Mouse (Mus musculus): ENCODE data around the gene Olfr1269.

Gene Olfr1269

GRCm38 (mm10) chr2:90121312-90121711 lies at the start of gene Olfr1269:
TSS of gene Olfr1269 (minus strand) at chr2:90121412.
- DNase-seq (ENCODE audit: low spot score in 2 of 2) = no peak

GRCm38 (mm10) chr2:90153916-90154315 lies 32.7 kb upstream of the Olfr1269 start:
- DNase-seq (ENCODE audit: low spot score in 2 of 2) = no peak

- DNase-seq (ENCODE audit: low spot score in 2 of 2) = no peak
Observed at GRCm38 (mm10) chr2:90152991-90153390, 31.8 kb upstream of the Olfr1269 start, which contains the start of gene Olfr1270. TSS of gene Olfr1270 (minus strand) at chr2:90153091.

GRCm38 (mm10) chr2:90142196-90142595 lies 21.0 kb upstream of the Olfr1269 start, which contains the start of gene Olfr32:
TSS of gene Olfr32 (minus strand) at chr2:90142296.
- DNase-seq (ENCODE audit: low spot score in 2 of 2) = no peak

DNA sequence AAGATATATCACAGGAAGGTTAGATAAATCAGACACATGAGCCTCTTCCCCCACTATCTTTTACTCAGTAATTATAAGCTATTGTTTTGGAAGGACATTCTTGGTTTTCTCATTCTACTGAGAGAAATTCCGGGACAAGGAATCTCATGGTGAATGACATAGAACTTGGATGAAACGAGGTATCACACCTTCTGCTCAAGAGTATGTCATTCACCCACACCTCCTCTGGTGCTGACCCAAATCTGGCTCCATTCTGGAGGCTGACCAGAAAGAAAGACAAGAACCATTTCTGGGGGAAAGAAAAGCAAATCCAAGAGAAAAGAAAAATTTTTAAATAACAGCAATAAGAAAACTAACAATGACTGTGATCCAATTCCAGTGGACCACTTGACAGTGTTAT lies 51.1 kb downstream of the Olfr1269 start:
- no peak for DNase-seq (ENCODE audit: low spot score in 2 of 2)

Measured in natural killer cell, adult 2 months (primary cell).